Mouse (Mus musculus) brown adipose tissue, adult 24 weeks (tissue): ENCODE measurements around the gene Ubqln4. TPM values are rescaled to one million over a fixed set of nuclear protein-coding genes. Genes with fewer than 3 reads are reported as not detected.
A peak's percentile ranks its signal among the peaks of the same experiment; 100 is the strongest.
"Not testable (repeated sequence)": the region's sequence is repeated elsewhere in the genome, so short reads cannot be mapped to it uniquely, and the experiment has no call there.

Experiments used
- H3K27ac ChIP-seq: fragments of 200-500 bp; replicated peaks from 2 replicates; pipeline ENCODE4 v1.5.1; 2012; ENCODE audit warnings: low read depth, mild to moderate bottlenecking, low read length
- H3K4me1 ChIP-seq: fragments of 200-500 bp; 2 replicates; pipeline ENCODE4 v1.6.1; 2012; ENCODE audit warnings: low read length, mixed read lengths; ENCODE audit not compliant: control insufficient read depth, insufficient read depth, insufficient read length
- H3K4me3 ChIP-seq: fragments of 200-500 bp; 2 replicates; pipeline ENCODE4 v1.5.1; 2012; ENCODE audit warnings: low read depth, mild to moderate bottlenecking, low read length, moderate library complexity; ENCODE audit not compliant: insufficient read depth
- polyA plus RNA-seq: library from polyadenylated mRNA; stranded (reverse); fragments of >200 nt; gene quantifications from 2 replicates; pipeline ENCODE4 v1.2.4, GENCODE M21; 2012; ENCODE audit not compliant: missing spikeins, insufficient read depth, insufficient read length

The Ubqln4 gene
- polyA plus RNA-seq, 1 experiment, result 42.2 TPM

DNA sequence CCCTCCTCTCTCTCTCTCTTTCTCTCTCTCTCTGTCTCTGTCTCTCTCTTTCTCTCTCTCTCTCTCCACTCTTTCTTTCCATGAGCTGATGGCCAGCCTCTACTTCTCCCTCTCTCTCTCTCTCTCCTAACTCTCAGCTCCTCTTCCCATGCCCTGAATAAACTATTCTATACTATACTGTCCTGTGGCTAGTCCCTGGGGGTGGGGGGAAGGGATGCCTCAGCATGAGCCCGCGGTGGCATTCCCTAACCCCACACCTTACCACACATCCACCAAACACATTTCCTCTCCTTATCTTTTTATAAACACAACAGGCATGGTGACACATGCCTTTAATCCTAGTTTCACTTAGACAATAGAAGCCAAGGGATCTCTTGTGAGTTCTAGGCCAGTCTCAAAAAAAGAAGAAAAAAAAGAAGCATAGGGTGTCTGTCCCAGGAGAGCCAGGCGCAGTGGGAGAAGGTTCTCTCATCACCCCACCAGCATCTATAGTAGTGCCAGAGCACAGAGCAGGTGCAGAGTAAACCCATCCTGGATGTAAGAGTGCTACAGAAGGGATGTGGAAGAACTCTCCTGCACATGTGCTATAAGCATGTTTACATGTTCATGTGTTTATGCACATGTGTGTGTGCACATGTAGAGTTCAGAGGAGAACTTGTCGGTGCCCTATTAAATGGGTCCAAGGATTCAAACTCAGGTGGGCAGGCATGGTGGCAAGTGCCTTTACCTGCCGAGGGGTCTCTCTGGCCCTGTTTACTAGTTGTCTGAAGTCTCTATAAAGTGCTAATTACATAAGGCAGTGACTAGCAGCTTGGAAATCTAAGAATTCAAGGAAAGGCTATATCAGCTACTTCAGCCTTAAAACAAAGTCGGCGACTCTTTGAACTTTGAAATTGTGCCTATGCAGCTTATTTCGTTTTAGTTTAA is 25.2 kb downstream of the Ubqln4 start:
- Histone ChIP-seq H3K4me3 (peak overlapping the region; percentile 86), H3K27ac (peak overlapping the region; percentile 29; the same call in 1 of the 2 replicates), H3K4me1 (no peaks in the 10 kb centered on the region)

- H3K27ac ChIP-seq, result peak overlapping the region; percentile 80
- no peaks in the 10 kb centered on the region for H3K4me1 ChIP-seq
- H3K4me3 ChIP-seq, result peak overlapping the region; percentile 86
Observed at GRCm38 (mm10) chr3:88579454-88580117, 26.0 kb downstream of the Ubqln4 start.

DNA sequence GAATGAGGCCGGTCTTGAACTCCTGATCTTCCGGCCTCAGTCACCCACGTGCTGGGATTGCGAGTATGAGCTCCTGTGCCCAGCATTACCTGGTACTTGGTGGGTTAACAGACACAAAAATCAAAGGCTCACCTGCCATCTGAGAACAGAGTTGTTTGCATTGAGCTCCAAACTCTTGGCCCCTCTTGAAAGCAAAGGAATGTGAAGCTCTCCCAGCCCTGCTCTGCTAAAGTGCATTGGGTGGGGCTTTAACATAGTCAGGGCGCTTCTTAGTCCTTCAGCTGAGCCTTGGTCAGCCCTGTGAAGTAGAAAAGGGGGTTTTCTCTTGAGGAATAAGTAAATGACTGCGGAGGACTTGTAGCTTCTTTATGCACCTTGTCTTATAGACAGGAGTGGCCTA is 32.2 kb downstream of the Ubqln4 start:
- Histone ChIP-seq H3K4me3 (no peak overlapping the region), H3K27ac (no peak overlapping the region), H3K4me1 (no peaks in the 10 kb centered on the region)

DNA sequence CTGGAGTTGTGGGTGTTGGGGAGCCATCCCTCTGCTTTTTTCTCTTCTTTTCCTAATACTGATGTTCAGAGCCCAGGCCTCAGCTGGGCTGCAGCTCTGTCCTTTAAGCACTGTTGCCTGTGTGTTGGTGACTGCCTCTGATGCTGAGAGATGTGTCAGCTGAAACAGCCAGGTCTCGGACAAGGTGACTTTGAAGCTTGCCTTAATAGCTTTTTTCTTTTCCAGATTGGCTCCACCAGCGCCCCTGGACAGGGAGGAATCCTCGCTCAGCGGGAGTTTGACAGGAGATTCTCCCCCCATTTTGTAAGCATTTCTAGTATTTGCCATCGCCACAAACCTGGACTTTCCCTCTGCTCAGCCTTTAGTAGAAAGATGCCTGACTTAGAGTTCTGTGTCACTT is 33.1 kb downstream of the Ubqln4 start:
- Histone ChIP-seq H3K4me1 (no peaks in the 10 kb centered on the region), H3K27ac (no peak overlapping the region), H3K4me3 (no peak overlapping the region)

- Histone ChIP-seq H3K4me1 (peaks cover 7% of the 10 kb centered on the region; the same call in 1 of the 2 replicates), H3K27ac (no peak overlapping the region), H3K4me3 (no peak overlapping the region)
Observed at GRCm38 (mm10) chr3:88590246-88590645, 36.7 kb downstream of the Ubqln4 start.

DNA sequence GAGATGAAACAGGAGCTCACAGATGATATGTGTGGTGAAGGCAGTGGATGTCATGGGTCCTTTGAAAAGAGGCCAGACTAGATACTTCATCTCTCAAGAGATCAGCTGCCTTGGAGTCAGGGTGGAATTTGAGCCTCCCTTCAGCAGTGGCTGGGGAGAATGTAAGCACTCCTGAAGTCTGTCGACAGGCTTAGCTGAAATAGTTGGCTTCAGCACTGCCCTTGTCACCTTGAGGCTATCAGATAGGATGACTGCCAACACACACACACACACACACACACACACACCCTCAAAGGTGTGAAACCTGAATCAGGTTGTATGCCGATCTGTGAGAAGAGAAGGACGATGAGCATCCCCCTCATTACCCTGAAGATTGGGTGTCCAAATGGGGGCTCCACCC is 37.5 kb downstream of the Ubqln4 start:
- H3K4me1 ChIP-seq, result peaks cover 7% of the 10 kb centered on the region; the same call in 1 of the 2 replicates
- no peak overlapping the region for H3K4me3 ChIP-seq
- no peak overlapping the region for H3K27ac ChIP-seq

DNA sequence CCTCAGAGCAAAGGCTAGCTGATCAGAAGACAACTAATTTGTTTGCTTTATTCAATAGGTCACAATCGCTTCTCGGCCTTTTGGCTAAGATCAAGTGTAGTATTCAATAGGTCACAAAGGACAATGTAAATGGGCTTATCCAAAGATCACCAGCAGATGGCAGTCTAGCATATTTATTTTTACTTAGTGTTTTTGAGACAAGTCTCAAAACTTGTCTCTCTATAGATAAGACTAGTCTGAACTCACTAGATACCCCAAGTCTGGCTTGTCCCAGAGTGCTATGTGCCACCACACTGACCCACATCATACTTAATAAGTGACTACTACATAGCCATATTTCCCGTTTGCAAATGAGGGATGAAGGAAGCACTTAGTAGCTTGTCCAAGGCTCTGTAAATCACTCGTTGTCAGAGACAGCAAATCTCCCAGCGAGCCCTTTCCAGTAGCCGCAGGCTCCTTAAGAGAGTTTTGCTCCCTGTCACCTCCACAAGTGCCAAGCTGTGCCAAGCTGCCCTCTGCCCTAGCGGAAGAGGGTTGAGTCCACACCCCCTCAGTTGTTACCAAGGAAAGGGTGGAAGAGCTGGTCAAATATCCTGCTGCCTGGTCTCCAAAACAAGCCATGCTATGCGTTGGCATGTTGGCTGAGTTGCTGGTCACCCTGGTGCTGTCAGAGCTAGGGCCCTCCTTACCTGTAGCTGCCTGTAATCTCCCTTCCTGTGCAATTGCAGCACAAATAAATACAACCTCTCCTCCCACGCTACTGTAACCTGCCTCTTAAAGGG is 38.6 kb downstream of the Ubqln4 start:
- peak overlapping the region; percentile 60 for H3K4me3 ChIP-seq
- peaks cover 7% of the 10 kb centered on the region; the same call in 1 of the 2 replicates for H3K4me1 ChIP-seq
- H3K27ac ChIP-seq, result peak overlapping the region; percentile 18

GRCm38 (mm10) chr3:88592942-88593576 is 39.5 kb downstream of the Ubqln4 start:
- Histone ChIP-seq H3K4me1 (peaks cover 7% of the 10 kb centered on the region; the same call in 1 of the 2 replicates), H3K4me3 (no peak overlapping the region), H3K27ac (no peak overlapping the region)

- no peak overlapping the region for H3K4me3 ChIP-seq
- no peak overlapping the region for H3K27ac ChIP-seq
- peaks cover 7% of the 10 kb centered on the region; the same call in 1 of the 2 replicates for H3K4me1 ChIP-seq
Observed at GRCm38 (mm10) chr3:88593893-88594580, 40.5 kb downstream of the Ubqln4 start.

GRCm38 (mm10) chr3:88596547-88596946 is 43.0 kb downstream of the Ubqln4 start:
- H3K4me3 ChIP-seq, H3K27ac ChIP-seq, H3K4me1 ChIP-seq: not testable (repeated sequence)

DNA sequence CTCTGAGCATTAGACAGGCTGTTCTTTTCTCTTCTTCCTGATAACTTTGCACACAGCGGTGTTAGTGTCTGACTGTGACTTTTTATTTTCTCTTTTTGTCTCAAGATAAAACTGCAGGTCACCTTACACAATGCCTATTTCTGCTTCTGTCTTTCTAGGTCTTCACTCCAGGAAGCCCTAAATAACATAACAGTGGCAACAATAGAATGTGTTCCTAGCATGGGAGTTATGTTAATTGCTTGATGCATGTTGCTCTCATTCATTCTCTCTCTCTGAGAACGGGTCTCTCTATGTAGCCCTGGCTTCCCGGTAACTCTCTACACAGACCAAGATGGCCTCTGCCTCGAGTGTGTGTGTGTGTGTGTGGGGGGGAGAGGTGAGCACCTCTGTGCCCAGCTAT is 48.9 kb downstream of the Ubqln4 start:
- Histone ChIP-seq H3K27ac (no peak overlapping the region), H3K4me3 (no peak overlapping the region), H3K4me1 (no peaks in the 10 kb centered on the region)

DNA sequence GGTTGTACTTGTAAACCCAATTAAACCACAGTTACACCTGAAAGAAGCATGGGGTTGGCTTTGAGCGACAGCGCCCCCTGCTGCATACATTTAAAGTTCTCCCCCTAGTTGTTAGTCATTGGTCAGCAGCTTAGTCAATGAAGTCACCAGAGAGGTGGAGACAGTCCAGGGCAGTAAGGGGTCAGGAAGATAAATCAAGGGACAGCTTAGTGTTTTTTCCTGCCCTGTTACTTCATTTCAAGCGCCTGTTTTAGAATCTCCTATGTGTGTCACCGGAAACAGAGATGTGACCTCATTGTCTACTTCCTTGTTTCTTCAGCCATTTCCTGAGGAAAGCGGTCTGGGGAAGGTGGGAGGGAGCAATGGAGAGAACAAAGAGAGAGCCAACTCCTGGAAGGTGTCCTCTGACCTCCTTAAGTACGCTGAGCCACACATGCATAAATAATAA is 50.2 kb downstream of the Ubqln4 start:
- no peak overlapping the region for H3K4me3 ChIP-seq
- H3K27ac ChIP-seq, result peak overlapping the region; percentile 77; the same call in 1 of the 2 replicates
- peaks cover 4% of the 10 kb centered on the region; the same call in 1 of the 2 replicates for H3K4me1 ChIP-seq

- peaks cover 10% of the 10 kb centered on the region; the same call in 1 of the 2 replicates for H3K4me1 ChIP-seq
- H3K4me3 ChIP-seq, result no peak overlapping the region
- no peak overlapping the region for H3K27ac ChIP-seq
Observed at GRCm38 (mm10) chr3:88604863-88605262, 51.3 kb downstream of the Ubqln4 start.

DNA sequence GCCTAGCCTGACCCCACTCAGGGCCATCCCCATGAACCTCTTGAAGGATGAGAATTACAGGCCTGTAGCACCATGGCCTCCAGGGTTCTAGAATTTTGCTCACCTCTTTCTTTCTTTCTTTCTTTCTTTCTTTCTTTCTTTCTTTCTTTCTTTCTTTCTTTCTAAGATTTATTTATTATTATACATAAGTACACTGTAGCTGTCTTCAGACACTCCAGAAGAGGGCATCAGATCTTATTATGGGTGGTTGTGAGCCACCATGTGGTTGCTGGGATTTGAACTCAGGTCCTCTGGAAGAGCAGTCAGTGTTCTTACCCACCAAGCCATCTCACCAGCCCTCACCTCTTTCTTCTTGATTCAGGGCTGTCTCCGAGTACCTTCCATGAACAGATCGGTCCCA is 52.1 kb downstream of the Ubqln4 start, which contains the start of gene Arhgef2:
Arhgef2 (plus strand) TSS at position 301 of the 400 bp plus-strand sequence.
- H3K4me3 ChIP-seq, H3K27ac ChIP-seq: not testable (repeated sequence)
- H3K4me1 ChIP-seq, result peaks cover 10% of the 10 kb centered on the region; the same call in 1 of the 2 replicates
